Mouse (Mus musculus): Measurements from ENCODE around the gene Pebp1.

GRCm38 (mm10) chr5:117330457-117330856, 43.0 kb upstream of the Pebp1 start:
- TF ChIP-seq CTCF (IDR thresholded peaks at IDR 0.05; ENCODE audit: low read depth, low read length) = no peak
- no peak for TF ChIP-seq TAL1 (conservative IDR thresholded peaks at IDR 0.05; ENCODE audit: low read depth, low read length)
- no peak for TF ChIP-seq GATA1 (IDR thresholded peaks at IDR 0.05; ENCODE audit: borderline replicate concordance, low read length)
